8 mouse cellular contexts compared by ENCODE assay signal in genomic region chr13:95324626-95325079, GRCm38 (mm10). TPM values are rescaled to one million over a fixed set of nuclear protein-coding genes. Genes with fewer than 3 reads are reported as not detected.
DNase-seq lines count a peak whose midpoint lies in the region; ATAC-seq and TF ChIP-seq lines count a peak whose summit lies in the region.

No protein-coding gene starts in this region.

- peak overlapping the region; percentile 100 for H3K27ac ChIP-seq in kidney, embryonic 14.5 days (ENCODE audit: low read depth, low read length)
- H3K27ac ChIP-seq in bone marrow, adult 2 months (ENCODE audit: control insufficient read depth, insufficient read depth, low read depth, low read length, poor library complexity) = no peak overlapping the region
- peak overlapping the region; percentile 98 for H3K27ac ChIP-seq in heart, postnatal 0 days (ENCODE audit: low read depth)
- peak overlapping the region; percentile 99 for H3K27ac ChIP-seq in liver, postnatal 0 days (ENCODE audit: low read depth)

- no peaks in the 10 kb centered on the region for H3K9me3 ChIP-seq in kidney, embryonic 14.5 days (ENCODE audit: control insufficient read depth, low read length)
- H3K9me3 ChIP-seq in heart, postnatal 0 days (replicated peaks; ENCODE audit: control insufficient read depth, low read length) = no peaks in the 10 kb centered on the region
- H3K9me3 ChIP-seq in liver, postnatal 0 days (ENCODE audit: low read length) = no peaks in the 10 kb centered on the region

- peak overlapping the region; percentile 99 for H3K9ac ChIP-seq in kidney, embryonic 14.5 days (ENCODE audit: low read depth, low read length)
- H3K9ac ChIP-seq in heart, postnatal 0 days (replicated peaks; ENCODE audit: low read depth, low read length) = peak overlapping the region; percentile 99
- peak overlapping the region; percentile 94 for H3K9ac ChIP-seq in liver, postnatal 0 days (replicated peaks)

- H3K27me3 ChIP-seq in kidney, embryonic 14.5 days (ENCODE audit: control insufficient read depth, insufficient read depth, low read length) = no peaks in the 10 kb centered on the region
- H3K27me3 ChIP-seq in C2C12 (ENCODE audit: control insufficient read depth, insufficient read depth, insufficient read length) = no peaks in the 10 kb centered on the region
- no peaks in the 10 kb centered on the region for H3K27me3 ChIP-seq in heart, postnatal 0 days (ENCODE audit: control insufficient read depth, insufficient read depth, low read length)
- no peaks in the 10 kb centered on the region for H3K27me3 ChIP-seq in liver, postnatal 0 days (ENCODE audit: insufficient read depth, low read length)

- H3K79me2 ChIP-seq in C2C12 (ENCODE audit: control insufficient read depth, insufficient read depth) = peaks cover 53% of the 10 kb centered on the region

- DNase-seq in kidney, postnatal 4 days = no peak
- no peak for DNase-seq in heart, postnatal 0 days (ENCODE audit: low spot score)
- peak; percentile 21 for DNase-seq in liver, postnatal 0 days
- DNase-seq in telencephalon, adult 2 months (ENCODE audit: low read depth, low spot score) = peak; percentile 34
- DNase-seq in embryo, embryonic 9.5 days (ENCODE audit: extremely low spot score) = no peak

- H3ac ChIP-seq in C2C12 (ENCODE audit: control insufficient read depth, insufficient read length, low read depth) = peak overlapping the region; percentile 99

- no peak for TF ChIP-seq POLR2A in bone marrow, adult 2 months (IDR thresholded peaks at IDR 0.05; ENCODE audit: borderline replicate concordance, control insufficient read depth, low read depth, low read length)

- peaks cover 36% of the 10 kb centered on the region for H3K79me3 ChIP-seq in C2C12 (ENCODE audit: low read depth)

- H3K4me3 ChIP-seq in kidney, embryonic 14.5 days (ENCODE audit: low read length) = peak overlapping the region; percentile 83
- H3K4me3 ChIP-seq in C2C12 (ENCODE audit: insufficient read depth, poor library complexity, severe bottlenecking) = peak overlapping the region; percentile 84
- H3K4me3 ChIP-seq in bone marrow, adult 2 months (replicated peaks; ENCODE audit: control insufficient read depth, low read depth, low read length) = peak overlapping the region; percentile 67
- peak overlapping the region; percentile 93 for H3K4me3 ChIP-seq in heart, postnatal 0 days (ENCODE audit: low read depth, low read length)
- H3K4me3 ChIP-seq in liver, postnatal 0 days (ENCODE audit: low read depth, low read length) = peak overlapping the region; percentile 84

- no peaks in the 10 kb centered on the region for H3K36me3 ChIP-seq in kidney, embryonic 14.5 days (ENCODE audit: control insufficient read depth, insufficient read depth, low read length)
- H3K36me3 ChIP-seq in C2C12 (ENCODE audit: control insufficient read depth, insufficient read depth) = peaks cover 6% of the 10 kb centered on the region
- H3K36me3 ChIP-seq in heart, postnatal 0 days (replicated peaks; ENCODE audit: control insufficient read depth, insufficient read depth, low read length) = no peaks in the 10 kb centered on the region
- no peaks in the 10 kb centered on the region for H3K36me3 ChIP-seq in liver, postnatal 0 days (replicated peaks; ENCODE audit: insufficient read depth, low read length)

- peak overlapping the region; percentile 79 for H3K4me2 ChIP-seq in kidney, embryonic 14.5 days (replicated peaks; ENCODE audit: low read depth, low read length)
- H3K4me2 ChIP-seq in heart, postnatal 0 days (ENCODE audit: low read depth, low read length) = peak overlapping the region; percentile 80
- H3K4me2 ChIP-seq in liver, postnatal 0 days (ENCODE audit: low read depth, low read length) = peak overlapping the region; percentile 83

- TF ChIP-seq EP300 in heart, postnatal 0 days (IDR thresholded peaks at IDR 0.05; ENCODE audit: low read depth) = no peak
- no peak for TF ChIP-seq EP300 in liver, postnatal 0 days (IDR thresholded peaks at IDR 0.05; ENCODE audit: low read depth)

- 2% methylated on average over 22 of the region's 22 CpGs for WGBS in kidney, embryonic 14.5 days
- under 1% methylated on average over 22 of the region's 22 CpGs for WGBS in bone marrow, adult 2 months
- WGBS in heart, postnatal 0 days = under 1% methylated on average over 22 of the region's 22 CpGs
- WGBS in liver, postnatal 0 days (ENCODE audit: insufficient replicate concordance) = under 1% methylated on average over 22 of the region's 22 CpGs

- TF ChIP-seq CTCF in C2C12 (IDR thresholded peaks at IDR 0.05; ENCODE audit: control insufficient read depth, insufficient read depth, insufficient read length) = no peak
- TF ChIP-seq CTCF in bone marrow, adult 2 months (IDR thresholded peaks at IDR 0.05; ENCODE audit: control insufficient read depth, insufficient read depth, low read length) = no peak
- no peak for TF ChIP-seq CTCF in heart, postnatal 0 days (IDR thresholded peaks at IDR 0.05; ENCODE audit: low read depth)
- no peak for TF ChIP-seq CTCF in liver, postnatal 0 days (IDR thresholded peaks at IDR 0.05; ENCODE audit: low read depth)

- H3K4me1 ChIP-seq in kidney, embryonic 14.5 days (ENCODE audit: control insufficient read depth, insufficient read depth, low read length) = peaks cover 18% of the 10 kb centered on the region
- H3K4me1 ChIP-seq in bone marrow, adult 2 months (ENCODE audit: control insufficient read depth, insufficient read depth, low read length) = no peaks in the 10 kb centered on the region; the same call in 1 of the 2 replicates
- H3K4me1 ChIP-seq in heart, postnatal 0 days (ENCODE audit: control insufficient read depth, insufficient read depth) = peaks cover 28% of the 10 kb centered on the region
- peaks cover 10% of the 10 kb centered on the region for H3K4me1 ChIP-seq in liver, postnatal 0 days (ENCODE audit: insufficient read depth)

- ATAC-seq in kidney, embryonic 14.5 days (ENCODE audit: low FRiP score, low TSS enrichment) = no peak
- peak; percentile 37; the same call in 1 of the 2 replicates for ATAC-seq in heart, postnatal 0 days (ENCODE audit: insufficient read depth, low read depth)
- no peak for ATAC-seq in liver, postnatal 0 days

TF ChIP-seq in C2C12, 6 proteins besides CTCF, POLR2A, EP300 and RAD21:
- TF ChIP-seq MAX (IDR thresholded peaks at IDR 0.05) (no peak), FOSL1 (IDR thresholded peaks at IDR 0.05; ENCODE audit: insufficient read depth, low read length, poor library complexity, severe bottlenecking) (no peak), CEBPB (IDR thresholded peaks at IDR 0.05; ENCODE audit: low read depth) (no peak), MYOD1 (IDR thresholded peaks at IDR 0.05; ENCODE audit: control insufficient read depth, insufficient read length, low read depth) (no peak), USF1 (IDR thresholded peaks at IDR 0.05; ENCODE audit: low read depth) (no peak), MYOG (IDR thresholded peaks at IDR 0.05; ENCODE audit: control insufficient read depth, extremely low read depth, insufficient read length) (no peak)

RNA-seq across cellular contexts. Expression of gene Zbed3, which starts 1.2 kb away (rescaled TPM):
- polyA plus RNA-seq in kidney, embryonic 14.5 days (2014; fragmentation: Nextera tagmentation; extraction: Ambion mirVana) = 73.0 and 90.4 TPM in 2 replicates
- 22.6 TPM for polyA plus RNA-seq in C2C12 (2012; fragmentation: generic; extraction: Trizol)
- 1.8 and 4.0 TPM in 2 replicates for polyA plus RNA-seq in bone marrow, adult 2 months (2011; ENCODE audit: insufficient read depth, insufficient read length, low replicate concordance, missing spikeins)
- total RNA-seq in heart, postnatal 0 days (2014; rRNA removed; ENCODE audit: low replicate concordance) = 26.7 and 36.7 TPM in 2 replicates
- 30.6 and 32.1 TPM in 2 replicates for polyA plus RNA-seq in heart, postnatal 0 days (2015; fragmentation: Nextera tagmentation; extraction: Ambion mirVana)
- 5.7 and 6.7 TPM in 2 replicates for polyA plus RNA-seq in liver, postnatal 0 days (2015; fragmentation: Nextera tagmentation; extraction: Ambion mirVana)

RNA-seq across cellular contexts. Expression of gene Aggf1, which starts 50.5 kb away (rescaled TPM):
- 33.4 and 40.2 TPM in 2 replicates for polyA plus RNA-seq in kidney, embryonic 14.5 days (2014; fragmentation: Nextera tagmentation; extraction: Ambion mirVana)
- polyA plus RNA-seq in C2C12 (2012; fragmentation: generic; extraction: Trizol) = 14.7 TPM
- polyA plus RNA-seq in bone marrow, adult 2 months (2011; ENCODE audit: insufficient read depth, insufficient read length, low replicate concordance, missing spikeins) = 13.0 and 23.6 TPM in 2 replicates
- 14.8 and 17.9 TPM in 2 replicates for total RNA-seq in heart, postnatal 0 days (2014; rRNA removed; ENCODE audit: low replicate concordance)
- 16.6 and 19.0 TPM in 2 replicates for polyA plus RNA-seq in heart, postnatal 0 days (2015; fragmentation: Nextera tagmentation; extraction: Ambion mirVana)
- polyA plus RNA-seq in liver, postnatal 0 days (2015; fragmentation: Nextera tagmentation; extraction: Ambion mirVana) = 11.7 TPM in 2 replicates

Comparison
In these comparisons a context has a peak if more than half of its experiments do, and no peak if none do; other contexts are left out.
1. DNase-seq: peak in liver, postnatal 0 days (single experiment) and telencephalon, adult 2 months (single experiment); none in kidney, postnatal 4 days (0 of 2), heart, postnatal 0 days (single experiment) and embryo, embryonic 9.5 days (single experiment).
2. Peak in every context shown above with its lines, with median percentiles within 50 percentile points of each other: H3K4me2 ChIP-seq, H3K4me3 ChIP-seq and H3K9ac ChIP-seq.